Mouse (Mus musculus) E14TG2a.4 (cell line): ENCODE measurements around the gene Wdr82.

Experiments used
- H3K27me3 ChIP-seq: 2 replicates; pipeline ENCODE4 v1.6.1; 2014; ENCODE audit warnings: low read length, control low read depth; ENCODE audit not compliant: insufficient read depth
- H3K36me3 ChIP-seq: 2 replicates; pipeline ENCODE4 v1.6.1; 2014; ENCODE audit warnings: low read length, control low read depth; ENCODE audit not compliant: insufficient read depth
- H3K4me1 ChIP-seq: replicated peaks from 2 replicates; pipeline ENCODE4 v1.6.1; 2014; ENCODE audit warnings: low read depth, low read length, control low read depth
- H3K4me3 ChIP-seq: replicated peaks from 2 replicates; pipeline ENCODE4 v1.5.1; 2014; ENCODE audit warnings: mild to moderate bottlenecking, low read length
- H3K9me3 ChIP-seq: 2 replicates; pipeline ENCODE4 v1.6.1; 2014; ENCODE audit warnings: low read length, control low read depth
- CTCF ChIP-seq: conservative IDR thresholded peaks from 2 replicates; pipeline ENCODE4 v1.5.1; 2014; ENCODE audit warnings: low read length
- NANOG ChIP-seq: IDR thresholded peaks from 2 replicates; pipeline ENCODE4 v1.6.1; 2014; ENCODE audit warnings: borderline replicate concordance, low read length, mixed read lengths
- POU5F1 ChIP-seq: IDR thresholded peaks from 2 replicates; pipeline ENCODE4 v1.6.1; 2014; ENCODE audit warnings: low read length, borderline replicate concordance

The Wdr82 gene

GRCm38 (mm10) chr9:106231816-106232215 is 61.1 kb downstream of the Wdr82 start:
- Histone ChIP-seq H3K36me3 (peaks cover 35% of the 10 kb centered on the region), H3K9me3 (no peaks in the 10 kb centered on the region), H3K4me3 (no peak overlapping the region), H3K27me3 (0 out of 2 replicates have a peak, but pooled peaks cover 2% of the 10 kb centered on the region), H3K4me1 (peaks cover 54% of the 10 kb centered on the region)
- TF ChIP-seq POU5F1 = no peak
- no peak for TF ChIP-seq NANOG
- no peak for TF ChIP-seq CTCF

GRCm38 (mm10) chr9:106232956-106233355 is 62.2 kb downstream of the Wdr82 start:
- H3K9me3 ChIP-seq = no peaks in the 10 kb centered on the region
- peaks cover 46% of the 10 kb centered on the region for H3K36me3 ChIP-seq
- H3K4me1 ChIP-seq = peaks cover 46% of the 10 kb centered on the region
- H3K27me3 ChIP-seq = no peaks in the 10 kb centered on the region
- TF ChIP-seq POU5F1 (no peak), CTCF (no peak), NANOG (no peak)
- H3K4me3 ChIP-seq = no peak overlapping the region

GRCm38 (mm10) chr9:106233953-106234352 is 63.2 kb downstream of the Wdr82 start:
- Histone ChIP-seq H3K9me3 (no peaks in the 10 kb centered on the region), H3K4me1 (peaks cover 42% of the 10 kb centered on the region), H3K36me3 (peaks cover 56% of the 10 kb centered on the region), H3K27me3 (no peaks in the 10 kb centered on the region), H3K4me3 (no peak overlapping the region)
- no peak for TF ChIP-seq POU5F1
- no peak for TF ChIP-seq CTCF
- no peak for TF ChIP-seq NANOG

GRCm38 (mm10) chr9:106235194-106235830 is 64.6 kb downstream of the Wdr82 start:
- TF ChIP-seq POU5F1 = no peak
- Histone ChIP-seq H3K4me1 (peaks cover 33% of the 10 kb centered on the region), H3K4me3 (no peak overlapping the region), H3K27me3 (no peaks in the 10 kb centered on the region), H3K36me3 (peaks cover 68% of the 10 kb centered on the region), H3K9me3 (no peaks in the 10 kb centered on the region)

GRCm38 (mm10) chr9:106236156-106236817 is 65.6 kb downstream of the Wdr82 start:
- H3K36me3 ChIP-seq = peaks cover 78% of the 10 kb centered on the region
- no peak overlapping the region; the same call in 1 of the 2 replicates for H3K4me3 ChIP-seq
- H3K9me3 ChIP-seq = no peaks in the 10 kb centered on the region
- TF ChIP-seq CTCF (no peak), NANOG (no peak), POU5F1 (no peak)
- H3K4me1 ChIP-seq = peaks cover 23% of the 10 kb centered on the region
- no peaks in the 10 kb centered on the region for H3K27me3 ChIP-seq

- Histone ChIP-seq H3K27me3 (no peaks in the 10 kb centered on the region), H3K4me1 (peaks cover 20% of the 10 kb centered on the region), H3K9me3 (no peaks in the 10 kb centered on the region), H3K4me3 (no peak overlapping the region; the same call in 1 of the 2 replicates), H3K36me3 (peaks cover 83% of the 10 kb centered on the region)
- TF ChIP-seq POU5F1 = no peak
- no peak for TF ChIP-seq CTCF
- no peak for TF ChIP-seq NANOG
Observed at GRCm38 (mm10) chr9:106236818-106237211, 66.1 kb downstream of the Wdr82 start.

- H3K9me3 ChIP-seq = no peaks in the 10 kb centered on the region
- no peak overlapping the region for H3K4me3 ChIP-seq
- peaks cover 87% of the 10 kb centered on the region for H3K36me3 ChIP-seq
- H3K4me1 ChIP-seq = peaks cover 24% of the 10 kb centered on the region
- TF ChIP-seq NANOG (no peak), CTCF (no peak), POU5F1 (no peak)
- H3K27me3 ChIP-seq = no peaks in the 10 kb centered on the region
Observed at GRCm38 (mm10) chr9:106237401-106237800, 66.7 kb downstream of the Wdr82 start.

- Histone ChIP-seq H3K4me1 (peaks cover 29% of the 10 kb centered on the region), H3K9me3 (no peaks in the 10 kb centered on the region), H3K27me3 (no peaks in the 10 kb centered on the region), H3K4me3 (no peak overlapping the region), H3K36me3 (peaks cover 89% of the 10 kb centered on the region)
- TF ChIP-seq POU5F1 (no peak), NANOG (no peak), CTCF (no peak)
Observed at GRCm38 (mm10) chr9:106237878-106238277, 67.2 kb downstream of the Wdr82 start.
